Mouse (Mus musculus): ENCODE measurements at regions not wholly inside any gene's neighbourhood (a gene's known extent, or its start where the extent isn't known, plus 50 kb on each side); places are given as distances from the start of the nearest gene placed in this dataset.
A peak's percentile ranks its signal among the peaks of the same experiment; 100 is the strongest.
"Not testable (repeated sequence)": the region's sequence is repeated elsewhere in the genome, so short reads cannot be mapped to it uniquely, and the experiment has no call there.

- peak; percentile 16; the same call in 1 of the 2 replicates for TF ChIP-seq CTCF (IDR thresholded peaks at IDR 0.05; ENCODE audit: low read depth, low read length)
- not testable (repeated sequence) for TF ChIP-seq POLR2A (IDR thresholded peaks at IDR 0.05; ENCODE audit: extremely low read depth, insufficient read depth, low read length)
These were observed 202.9 kb upstream of the Gm4985 start for GRCm38 (mm10) chrX:24161654-24162053.
